Mouse (Mus musculus) kidney, embryonic 15.5 days (tissue): ENCODE results near the gene Kcnk3. TPM values are rescaled to one million over a fixed set of nuclear protein-coding genes. Genes with fewer than 3 reads are reported as not detected.

Experiments
- ATAC-seq: fragments of 200-750 bp; cut with Nextera tagmentation; replicated peaks from 2 replicates; pipeline ENCODE4 v1.8.0; 2017; ENCODE audit warnings: moderate TSS enrichment; ENCODE audit not compliant: low FRiP score
- H3K27ac ChIP-seq: fragments of 300-500 bp; sonication (generic); 2 replicates; pipeline ENCODE4 v1.5.1; 2015; ENCODE audit warnings: mild to moderate bottlenecking, inconsistent platforms
- H3K27me3 ChIP-seq: fragments of 300-500 bp; sonication (generic); 2 replicates; pipeline ENCODE4 v1.6.1; 2015; ENCODE audit warnings: inconsistent platforms
- H3K36me3 ChIP-seq: fragments of 300-500 bp; sonication (generic); 2 replicates; pipeline ENCODE4 v1.6.1; 2015; ENCODE audit warnings: inconsistent platforms
- H3K4me1 ChIP-seq: fragments of 300-500 bp; sonication (generic); 2 replicates; pipeline ENCODE4 v1.6.1; 2015; ENCODE audit warnings: inconsistent platforms
- H3K4me2 ChIP-seq: fragments of 300-500 bp; sonication (generic); 2 replicates; pipeline ENCODE4 v1.6.1; 2015; ENCODE audit warnings: moderate library complexity, mild to moderate bottlenecking, inconsistent platforms
- H3K4me3 ChIP-seq: fragments of 300-500 bp; sonication (generic); replicated peaks from 2 replicates; pipeline ENCODE4 v1.5.1; 2015; ENCODE audit warnings: mild to moderate bottlenecking, inconsistent platforms
- H3K9ac ChIP-seq: fragments of 300-500 bp; sonication (generic); 2 replicates; pipeline ENCODE4 v1.6.1; 2015; ENCODE audit warnings: mild to moderate bottlenecking, inconsistent platforms
- H3K9me3 ChIP-seq: fragments of 300-500 bp; sonication (generic); replicated peaks from 2 replicates; pipeline ENCODE4 v1.6.1; 2016; ENCODE audit warnings: inconsistent platforms
- WGBS: fragments of 180-500 bp; shearing (Covaris S2); methylation state at CpG from one replicate; pipeline ENCODE4 v1.1.7; 2015; ENCODE audit warnings: mixed read lengths; 5-methylcytosine and 5-hydroxymethylcytosine counted together
- polyA plus RNA-seq: library from polyadenylated mRNA; unstranded; fragments of >200 nt; fragmentation: Nextera tagmentation; extraction: Ambion mirVana; gene quantifications from 2 replicates; pipeline ENCODE4 v1.2.1, GENCODE M21; 2015

The Kcnk3 gene
- polyA plus RNA-seq, 1 experiment from 2014 or later: 8.0 TPM

- Histone ChIP-seq H3K9me3 (no peaks in the 10 kb centered on the region), H3K27me3 (peaks cover 21% of the 10 kb centered on the region), H3K4me3 (no peak overlapping the region), H3K27ac (no peak overlapping the region), H3K36me3 (no peaks in the 10 kb centered on the region), H3K4me2 (no peak overlapping the region), H3K4me1 (peaks cover 15% of the 10 kb centered on the region), H3K9ac (no peak overlapping the region)
- ATAC-seq: no peak
- 63% methylated on average over 3 of the region's 3 CpGs for WGBS
These were observed 37.4 kb downstream of the Kcnk3 start for GRCm38 (mm10) chr5:30625379-30625778.

- no peak for ATAC-seq
- WGBS: 80% methylated on average over 8 of the region's 8 CpGs
- H3K4me1 ChIP-seq: peaks cover 15% of the 10 kb centered on the region
- H3K27ac ChIP-seq: no peak overlapping the region
- H3K4me3 ChIP-seq: no peak overlapping the region
- H3K36me3 ChIP-seq: no peaks in the 10 kb centered on the region
- H3K4me2 ChIP-seq: no peak overlapping the region
- peaks cover 14% of the 10 kb centered on the region for H3K27me3 ChIP-seq
- no peak overlapping the region for H3K9ac ChIP-seq
- no peaks in the 10 kb centered on the region for H3K9me3 ChIP-seq
These were observed 38.5 kb downstream of the Kcnk3 start for GRCm38 (mm10) chr5:30626331-30627105.

GRCm38 (mm10) chr5:30628511-30628910 is 40.5 kb downstream of the Kcnk3 start:
- 80% methylated on average over 3 of the region's 3 CpGs for WGBS
- H3K27ac ChIP-seq: no peak overlapping the region
- no peaks in the 10 kb centered on the region for H3K36me3 ChIP-seq
- no peaks in the 10 kb centered on the region for H3K27me3 ChIP-seq
- H3K4me3 ChIP-seq: no peak overlapping the region
- H3K9me3 ChIP-seq: no peaks in the 10 kb centered on the region
- H3K4me2 ChIP-seq: no peak overlapping the region
- no peak overlapping the region for H3K9ac ChIP-seq
- ATAC-seq: no peak
- no peaks in the 10 kb centered on the region for H3K4me1 ChIP-seq

- H3K9me3 ChIP-seq: no peaks in the 10 kb centered on the region
- no peak overlapping the region for H3K27ac ChIP-seq
- no peaks in the 10 kb centered on the region for H3K27me3 ChIP-seq
- H3K9ac ChIP-seq: no peak overlapping the region
- H3K4me3 ChIP-seq: no peak overlapping the region
- no peak for ATAC-seq
- no peaks in the 10 kb centered on the region for H3K4me1 ChIP-seq
- WGBS: 78% methylated on average over 6 of the region's 6 CpGs
- no peaks in the 10 kb centered on the region for H3K36me3 ChIP-seq
- H3K4me2 ChIP-seq: no peak overlapping the region
These were observed 42.4 kb downstream of the Kcnk3 start for GRCm38 (mm10) chr5:30630401-30630800.

GRCm38 (mm10) chr5:30632134-30632533 is 44.2 kb downstream of the Kcnk3 start:
- Histone ChIP-seq H3K9me3 (no peaks in the 10 kb centered on the region), H3K27me3 (no peaks in the 10 kb centered on the region), H3K9ac (no peak overlapping the region), H3K4me3 (no peak overlapping the region), H3K4me2 (no peak overlapping the region), H3K36me3 (no peaks in the 10 kb centered on the region), H3K27ac (no peak overlapping the region), H3K4me1 (no peaks in the 10 kb centered on the region)
- no peak for ATAC-seq
- 71% methylated on average over 1 of the region's 1 CpGs for WGBS

GRCm38 (mm10) chr5:30636994-30637393 is 49.0 kb downstream of the Kcnk3 start:
- 41% methylated on average over 7 of the region's 7 CpGs for WGBS
- no peak overlapping the region for H3K27ac ChIP-seq
- no peaks in the 10 kb centered on the region for H3K4me1 ChIP-seq
- no peak overlapping the region for H3K4me3 ChIP-seq
- H3K4me2 ChIP-seq: no peak overlapping the region
- H3K9me3 ChIP-seq: no peaks in the 10 kb centered on the region
- no peaks in the 10 kb centered on the region for H3K27me3 ChIP-seq
- H3K9ac ChIP-seq: no peak overlapping the region
- H3K36me3 ChIP-seq: no peaks in the 10 kb centered on the region
- ATAC-seq: no peak

- 3% methylated on average over 6 of the region's 6 CpGs for WGBS
These were observed 50.1 kb downstream of the Kcnk3 start for GRCm38 (mm10) chr5:30638041-30638440.

GRCm38 (mm10) chr5:30643477-30644179 is 55.7 kb downstream of the Kcnk3 start:
- Histone ChIP-seq H3K36me3 (no peaks in the 10 kb centered on the region), H3K4me1 (peaks cover 13% of the 10 kb centered on the region), H3K27ac (no peak overlapping the region), H3K4me3 (no peak overlapping the region), H3K27me3 (no peaks in the 10 kb centered on the region), H3K4me2 (no peak overlapping the region), H3K9me3 (no peaks in the 10 kb centered on the region), H3K9ac (no peak overlapping the region)
- WGBS: 57% methylated on average over 5 of the region's 5 CpGs
- no peak for ATAC-seq

More at GRCm38 (mm10) chr5:30638041-30638440, 50.1 kb downstream of the Kcnk3 start:
- no peaks in the 10 kb centered on the region for H3K4me1 ChIP-seq
- no peak overlapping the region for H3K4me3 ChIP-seq
- no peak overlapping the region for H3K27ac ChIP-seq
- no peaks in the 10 kb centered on the region for H3K9me3 ChIP-seq
- no peaks in the 10 kb centered on the region for H3K36me3 ChIP-seq
- no peak overlapping the region for H3K9ac ChIP-seq
- peak; percentile 49; the same call in 1 of the 2 replicates for ATAC-seq
- no peaks in the 10 kb centered on the region for H3K27me3 ChIP-seq
- no peak overlapping the region for H3K4me2 ChIP-seq

- Histone ChIP-seq H3K4me3 (no peak overlapping the region), H3K36me3 (no peaks in the 10 kb centered on the region), H3K27me3 (no peaks in the 10 kb centered on the region), H3K9me3 (no peaks in the 10 kb centered on the region), H3K4me2 (no peak overlapping the region), H3K4me1 (peaks cover 23% of the 10 kb centered on the region), H3K27ac (no peak overlapping the region), H3K9ac (no peak overlapping the region)
- 55% methylated on average over 2 of the region's 2 CpGs for WGBS
- ATAC-seq: no peak
These were observed 58.1 kb downstream of the Kcnk3 start for GRCm38 (mm10) chr5:30646036-30646435.

GRCm38 (mm10) chr5:30647396-30647795 is 59.4 kb downstream of the Kcnk3 start:
- no peaks in the 10 kb centered on the region for H3K27me3 ChIP-seq
- WGBS: 17% methylated on average over 9 of the region's 9 CpGs
- H3K9me3 ChIP-seq: no peaks in the 10 kb centered on the region
- H3K9ac ChIP-seq: peak overlapping the region; percentile 75; the same call in 1 of the 2 replicates
- H3K27ac ChIP-seq: peak overlapping the region; percentile 72
- H3K4me1 ChIP-seq: peaks cover 23% of the 10 kb centered on the region
- peak overlapping the region; percentile 91 for H3K4me3 ChIP-seq
- peaks cover 6% of the 10 kb centered on the region; the same call in 1 of the 2 replicates for H3K36me3 ChIP-seq
- H3K4me2 ChIP-seq: peak overlapping the region; percentile 87
- no peak for ATAC-seq

- Histone ChIP-seq H3K4me1 (peaks cover 23% of the 10 kb centered on the region), H3K9ac (peak within 1 kb of the TSS; percentile 75), H3K36me3 (peaks cover 6% of the 10 kb centered on the region; the same call in 1 of the 2 replicates), H3K27ac (peak within 1 kb of the TSS; percentile 72), H3K4me2 (peak within 1 kb of the TSS; percentile 87), H3K9me3 (no peaks in the 10 kb centered on the region), H3K27me3 (no peaks in the 10 kb centered on the region), H3K4me3 (peak within 1 kb of the TSS; percentile 91)
- peak; percentile 95 for ATAC-seq
- under 1% methylated on average over 38 of the region's 38 CpGs for WGBS
These were observed 60.0 kb downstream of the Kcnk3 start, which contains the start of gene Slc35f6 for GRCm38 (mm10) chr5:30647815-30648560. Slc35f6 (plus strand) TSS chr5:30647933.

- H3K36me3 ChIP-seq: peaks cover 6% of the 10 kb centered on the region; the same call in 1 of the 2 replicates
- H3K27me3 ChIP-seq: no peaks in the 10 kb centered on the region
- no peak for ATAC-seq
- H3K9ac ChIP-seq: no peak overlapping the region
- no peaks in the 10 kb centered on the region for H3K9me3 ChIP-seq
- H3K4me1 ChIP-seq: peaks cover 23% of the 10 kb centered on the region
- no peak overlapping the region for H3K27ac ChIP-seq
- H3K4me3 ChIP-seq: no peak overlapping the region
- 52% methylated on average over 4 of the region's 4 CpGs for WGBS
- H3K4me2 ChIP-seq: no peak overlapping the region
These were observed 61.6 kb downstream of the Kcnk3 start for GRCm38 (mm10) chr5:30649558-30649957.
